Mouse (Mus musculus) cerebellum, adult 11-12 months (tissue): ENCODE results near the gene Fsd1l.

Experiments
- DNase-seq: peaks from one replicate; pipeline ENCODE4 v3.0.0; 2022

The Fsd1l gene

GRCm38 (mm10) chr4:53750391-53751120 lies 119.3 kb downstream of the Fsd1l start:
- no peak for DNase-seq
